Mouse (Mus musculus) small intestine, adult 2 months (tissue): ENCODE data around the gene Elf1. TPM values are rescaled to one million over a fixed set of nuclear protein-coding genes. Genes with fewer than 3 reads are reported as not detected.

ENCODE experiments used
- H3K27ac ChIP-seq: fragments of 200-500 bp; 2 replicates; pipeline ENCODE4 v1.5.1; 2012; ENCODE audit warnings: low read depth, low read length, control low read depth, inconsistent platforms; ENCODE audit not compliant: insufficient read depth
- H3K27me3 ChIP-seq: fragments of 200-500 bp; 2 replicates; pipeline ENCODE4 v1.6.1; 2012; ENCODE audit warnings: mild to moderate bottlenecking, moderate library complexity, low read length, inconsistent platforms; ENCODE audit not compliant: control insufficient read depth, insufficient read depth
- H3K36me3 ChIP-seq: fragments of 200-500 bp; 2 replicates; pipeline ENCODE4 v1.6.1; 2012; ENCODE audit warnings: mild to moderate bottlenecking, low read length, control low read depth, inconsistent platforms; ENCODE audit not compliant: control insufficient read depth, insufficient read depth
- H3K4me1 ChIP-seq: fragments of 200-500 bp; 2 replicates; pipeline ENCODE4 v1.6.1; 2012; ENCODE audit warnings: low read length, inconsistent platforms, mixed read lengths; ENCODE audit not compliant: control insufficient read depth, insufficient read depth, insufficient read length
- H3K4me3 ChIP-seq: fragments of 200-500 bp; 2 replicates; pipeline ENCODE4 v1.5.1; 2012; ENCODE audit warnings: low read depth, mild to moderate bottlenecking, control low read depth, inconsistent platforms, low read length, moderate library complexity
- CTCF ChIP-seq: fragments of 200-500 bp; IDR thresholded peaks from 2 replicates; pipeline ENCODE4 v1.5.1; 2012; ENCODE audit warnings: low read depth, mild to moderate bottlenecking, control low read depth, inconsistent platforms, low read length, moderate library complexity, mixed read lengths; ENCODE audit not compliant: insufficient replicate concordance, insufficient read length; ENCODE audit errors: extremely low read depth
- POLR2A ChIP-seq: fragments of 200-500 bp; IDR thresholded peaks from 2 replicates; pipeline ENCODE4 v1.6.1; 2012; ENCODE audit warnings: low read depth, mild to moderate bottlenecking, control low read depth, inconsistent platforms, low read length, moderate library complexity
- WGBS: fragments of 180-500 bp; shearing (Covaris S2); methylation state at CpG from one replicate; pipeline ENCODE4 v1.1.7; 2018; 5-methylcytosine and 5-hydroxymethylcytosine counted together
- polyA plus RNA-seq: library from polyadenylated mRNA; depleted of rRNA; stranded (reverse); fragments of >200 nt; gene quantifications from 2 replicates; pipeline ENCODE4 v1.2.3, GENCODE M21; 2012

Gene Elf1
- polyA plus RNA-seq, 1 experiment = 20.1 TPM

DNA sequence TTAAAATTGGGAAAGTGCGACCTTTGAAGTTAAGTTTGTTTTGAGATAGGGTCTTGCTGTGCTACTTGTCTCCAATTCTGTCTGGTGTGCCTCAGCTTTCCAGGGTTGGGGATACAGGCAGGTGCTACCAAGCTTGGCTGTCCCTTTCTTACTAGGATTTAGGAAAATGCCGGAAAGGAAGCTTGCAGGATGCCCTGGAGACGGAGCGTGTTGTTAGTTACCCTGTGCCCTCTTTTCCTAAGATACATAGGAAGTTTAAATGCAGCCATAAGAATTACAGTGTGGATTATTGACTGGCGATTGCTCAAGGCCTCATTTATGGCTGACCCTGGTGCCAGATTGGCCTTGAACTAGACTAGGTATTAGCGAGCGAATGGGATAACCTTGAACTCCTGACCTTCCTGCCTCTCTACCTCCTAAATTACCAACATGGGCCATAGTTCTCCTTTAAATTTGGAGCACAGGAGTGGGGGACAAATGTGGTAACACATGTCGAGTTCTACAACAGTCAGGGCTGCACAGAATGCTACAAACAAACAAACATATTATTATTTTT, 36.3 kb downstream of the Elf1 start:
- Histone ChIP-seq H3K27ac (peak overlapping the region; percentile 95), H3K4me1 (peaks cover 26% of the 10 kb centered on the region; the same call in 1 of the 2 replicates), H3K4me3 (peak overlapping the region; percentile 43), H3K36me3 (no peaks in the 10 kb centered on the region), H3K27me3 (no peaks in the 10 kb centered on the region)
- TF ChIP-seq POLR2A = no peak
- no peak for TF ChIP-seq CTCF
- WGBS = 14% methylated on average over 8 of the region's 8 CpGs

DNA sequence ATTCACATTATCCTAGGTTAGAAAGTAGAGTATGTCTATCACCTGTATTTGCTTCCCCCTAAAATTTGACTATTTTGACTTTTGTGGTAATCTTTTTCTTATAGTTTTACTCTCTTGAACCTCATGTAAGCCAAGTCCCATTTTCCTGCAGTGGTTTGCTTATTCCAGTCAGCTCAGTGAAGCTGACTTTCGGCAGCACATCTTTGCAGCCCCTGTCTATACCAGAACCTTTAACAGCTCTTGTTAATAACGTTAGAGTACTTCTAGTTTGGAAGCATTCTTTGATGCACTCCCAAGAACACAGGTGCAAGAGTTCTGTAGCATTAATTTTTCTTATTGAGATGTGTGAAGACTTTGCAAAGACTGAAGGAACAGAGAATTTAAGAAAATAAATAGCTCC, 37.1 kb downstream of the Elf1 start:
- Histone ChIP-seq H3K4me1 (peaks cover 29% of the 10 kb centered on the region; the same call in 1 of the 2 replicates), H3K4me3 (no peak overlapping the region), H3K27ac (peak overlapping the region; percentile 76; the same call in 1 of the 2 replicates), H3K36me3 (no peaks in the 10 kb centered on the region), H3K27me3 (no peaks in the 10 kb centered on the region)
- TF ChIP-seq POLR2A (no peak), CTCF (no peak)
- 30% methylated on average over 2 of the region's 2 CpGs for WGBS

DNA sequence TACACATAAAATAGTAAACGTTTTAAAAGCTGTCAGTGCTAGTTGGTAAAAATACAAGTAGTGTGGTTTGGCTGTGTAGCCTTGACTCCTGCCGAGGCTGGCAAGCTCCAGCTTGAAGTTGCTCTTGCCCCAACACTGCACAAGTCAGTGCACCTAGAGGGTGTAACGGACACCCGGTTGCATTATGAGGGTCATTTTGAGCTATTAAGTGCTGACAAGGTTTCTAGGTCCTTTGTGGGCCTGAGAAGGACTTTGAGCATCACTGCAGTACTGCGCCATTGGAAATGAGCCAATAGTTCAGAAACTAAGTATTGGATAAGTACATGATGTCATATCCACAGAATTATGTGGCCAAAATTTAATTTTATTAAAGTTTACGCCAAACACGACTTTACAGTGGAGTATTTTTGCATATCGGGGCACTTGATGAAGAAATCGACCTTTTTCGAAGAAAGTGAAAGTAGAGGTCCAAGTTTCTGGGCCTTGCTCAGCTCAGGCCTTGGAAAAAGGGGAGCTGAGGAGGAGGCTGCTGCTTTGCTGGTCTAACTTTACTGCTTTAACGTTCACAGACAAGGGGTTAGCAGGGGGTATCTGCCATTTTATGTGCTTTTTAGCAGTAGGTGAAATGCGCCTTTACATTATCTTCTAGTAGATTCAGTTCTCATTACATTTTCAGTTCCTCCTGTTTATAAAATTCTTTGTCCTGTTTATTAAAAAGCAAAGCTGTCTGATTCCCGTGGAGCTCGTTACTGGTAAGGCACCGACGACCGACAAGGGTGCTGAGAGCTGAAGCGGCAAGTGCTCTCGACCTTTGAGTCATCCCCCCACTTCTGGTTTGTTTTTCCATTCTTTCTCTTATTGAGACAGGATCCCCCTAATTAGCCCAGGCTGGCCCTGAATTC, 38.0 kb downstream of the Elf1 start:
- 12% methylated on average over 19 of the region's 19 CpGs for WGBS
- H3K4me3 ChIP-seq = peak overlapping the region; percentile 46
- TF ChIP-seq POLR2A = no peak
- TF ChIP-seq CTCF = no peak

DNA sequence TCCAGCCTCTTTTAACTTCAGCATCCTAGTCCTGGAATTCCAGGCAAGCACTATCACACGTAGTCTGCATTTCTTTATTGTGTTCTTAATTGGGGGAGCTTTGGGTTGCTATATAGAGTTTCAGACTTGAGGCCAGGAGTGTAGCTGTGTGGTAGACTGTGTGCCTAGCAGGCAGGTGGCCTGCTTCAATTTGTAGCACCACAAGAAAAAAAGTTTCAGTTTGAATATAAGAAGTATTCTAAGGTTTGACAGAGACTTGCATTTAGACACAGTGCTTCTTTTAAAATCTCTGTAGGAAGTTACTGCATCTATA, 38.6 kb downstream of the Elf1 start:
- 16% methylated on average over 1 of the region's 1 CpGs for WGBS
- H3K4me3 ChIP-seq = no peak overlapping the region
- H3K36me3 ChIP-seq = no peaks in the 10 kb centered on the region; the same call in 1 of the 2 replicates
- H3K27ac ChIP-seq = peak overlapping the region; percentile 65
- no peaks in the 10 kb centered on the region for H3K27me3 ChIP-seq
- peaks cover 25% of the 10 kb centered on the region; the same call in 1 of the 2 replicates for H3K4me1 ChIP-seq
- TF ChIP-seq POLR2A = no peak
- no peak for TF ChIP-seq CTCF

More for the DNA sequence above, 38.0 kb downstream of the Elf1 start:
- peaks cover 25% of the 10 kb centered on the region; the same call in 1 of the 2 replicates for H3K4me1 ChIP-seq
- H3K27ac ChIP-seq = peak overlapping the region; percentile 76
- no peaks in the 10 kb centered on the region for H3K27me3 ChIP-seq
- no peaks in the 10 kb centered on the region; the same call in 1 of the 2 replicates for H3K36me3 ChIP-seq

DNA sequence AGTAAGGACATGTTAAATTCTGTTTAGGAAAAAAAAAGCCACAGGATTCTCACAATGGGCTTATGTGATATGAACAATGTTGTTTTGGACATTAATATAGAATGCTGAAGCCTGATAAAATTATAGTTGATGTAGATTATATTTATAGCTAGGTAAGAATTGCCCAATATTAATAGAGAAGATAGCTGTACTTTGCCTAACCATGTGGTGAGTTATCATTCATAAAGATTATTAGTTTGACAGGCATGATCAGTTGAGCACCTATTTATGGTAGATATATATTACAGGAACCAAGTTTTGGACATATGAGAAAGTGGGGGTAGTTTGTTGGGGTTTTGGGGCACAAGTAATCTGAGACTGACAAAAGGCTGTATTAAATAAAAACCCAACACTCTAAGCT, 39.6 kb downstream of the Elf1 start:
- Histone ChIP-seq H3K36me3 (no peaks in the 10 kb centered on the region; the same call in 1 of the 2 replicates), H3K4me1 (peaks cover 28% of the 10 kb centered on the region; the same call in 1 of the 2 replicates), H3K27me3 (no peaks in the 10 kb centered on the region), H3K4me3 (no peak overlapping the region), H3K27ac (peak overlapping the region; percentile 44; the same call in 1 of the 2 replicates)
- no peak for TF ChIP-seq CTCF
- no peak for TF ChIP-seq POLR2A

DNA sequence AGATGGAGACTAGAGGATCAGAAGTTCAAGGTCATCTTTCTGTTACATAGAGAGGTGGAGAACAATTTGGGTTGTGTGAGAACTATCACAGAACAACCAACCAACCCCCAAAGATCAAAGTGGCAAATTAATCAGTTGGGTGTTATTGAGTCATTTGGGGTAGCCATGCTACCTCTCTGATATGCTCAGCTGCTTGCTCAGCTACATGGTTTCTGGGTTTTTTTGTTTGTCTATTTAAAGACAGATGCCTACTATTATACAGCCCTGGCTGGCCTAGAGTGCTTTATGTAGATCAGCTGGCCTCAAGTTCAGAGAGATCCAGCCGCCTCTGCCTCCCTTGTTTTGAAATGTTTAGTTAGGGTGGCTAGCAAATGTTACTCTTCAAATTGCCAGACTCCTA, 40.1 kb downstream of the Elf1 start:
- Histone ChIP-seq H3K27me3 (no peaks in the 10 kb centered on the region), H3K27ac (peak overlapping the region; percentile 44), H3K4me3 (no peak overlapping the region), H3K4me1 (peaks cover 28% of the 10 kb centered on the region; the same call in 1 of the 2 replicates), H3K36me3 (peaks cover 2% of the 10 kb centered on the region; the same call in 1 of the 2 replicates)
- WGBS = 67% methylated on average over 1 of the region's 1 CpGs
- TF ChIP-seq POLR2A (no peak), CTCF (no peak)

DNA sequence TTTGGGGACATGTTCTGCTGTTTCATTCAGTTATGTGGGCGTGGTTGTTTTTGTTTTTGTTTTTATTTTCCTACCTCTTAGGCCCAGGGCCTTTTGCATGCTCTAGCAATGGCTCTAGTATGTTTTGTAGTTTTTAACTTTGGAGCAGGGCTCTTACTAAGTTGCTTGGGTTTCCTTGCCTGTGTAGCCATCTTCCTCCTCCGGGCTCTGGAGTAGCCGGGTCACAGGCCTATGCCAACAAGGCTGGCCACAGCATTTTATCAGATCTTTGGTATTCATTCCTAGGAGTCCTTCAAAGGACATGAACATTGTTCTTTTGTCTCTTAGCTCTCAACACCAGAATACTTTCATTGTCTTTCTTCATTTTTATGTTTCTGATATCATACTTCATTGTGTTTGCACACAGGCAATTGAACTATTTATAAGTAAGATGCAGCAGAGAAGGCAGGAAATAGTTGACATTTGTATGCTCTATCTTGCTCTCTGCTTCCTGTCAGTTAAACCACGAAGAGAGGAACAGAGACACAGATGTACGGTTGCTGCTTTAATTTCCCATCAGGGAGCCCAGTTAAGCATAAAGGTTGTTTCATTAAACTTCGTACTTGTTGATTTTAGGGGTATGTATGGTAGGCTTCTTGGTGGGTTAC, 40.6 kb downstream of the Elf1 start:
- H3K27ac ChIP-seq = peak overlapping the region; percentile 44
- H3K4me1 ChIP-seq = peaks cover 27% of the 10 kb centered on the region; the same call in 1 of the 2 replicates
- H3K4me3 ChIP-seq = no peak overlapping the region
- TF ChIP-seq POLR2A = no peak
- no peak for TF ChIP-seq CTCF
- no peaks in the 10 kb centered on the region for H3K27me3 ChIP-seq
- H3K36me3 ChIP-seq = peaks cover 5% of the 10 kb centered on the region
- 54% methylated on average over 6 of the region's 6 CpGs for WGBS
